Mouse (Mus musculus): ENCODE measurements around the gene Sertad2.

GRCm38 (mm10) chr11:20561323-20562002 lies 18.4 kb downstream of the Sertad2 start:
- no peak for TF ChIP-seq POLR2A (IDR thresholded peaks at IDR 0.05; ENCODE audit: borderline replicate concordance, extremely low read depth, insufficient read depth, insufficient read length, poor library complexity, severe bottlenecking)
- TF ChIP-seq CTCF (IDR thresholded peaks at IDR 0.05; ENCODE audit: borderline replicate concordance, extremely low read depth, insufficient read depth, insufficient read length), result no peak
